Mouse (Mus musculus): Measurements from ENCODE around the gene Podxl. TPM values are rescaled to one million over a fixed set of nuclear protein-coding genes. Genes with fewer than 3 reads are reported as not detected.

The Podxl gene
- polyA plus RNA-seq, 1 experiment, result not detected

- Histone ChIP-seq H3K27ac (ENCODE audit: insufficient read depth, low read depth, low read length) (no peak overlapping the region), H3K4me3 (ENCODE audit: insufficient read depth, low read length) (no peak overlapping the region), H3K4me1 (ENCODE audit: control insufficient read depth, insufficient read depth, low read length) (no peaks in the 10 kb centered on the region)
- TF ChIP-seq POLR2A (IDR thresholded peaks at IDR 0.05; ENCODE audit: borderline replicate concordance, low read depth, low read length) (no peak), CTCF (IDR thresholded peaks at IDR 0.05; ENCODE audit: low read depth, low read length) (no peak)
Measured at GRCm38 (mm10) chr6:31596346-31597135, 32.8 kb upstream of the Podxl start.

- Histone ChIP-seq H3K27ac (ENCODE audit: insufficient read depth, low read depth, low read length) (no peak overlapping the region), H3K4me3 (ENCODE audit: insufficient read depth, low read length) (no peak overlapping the region)
Measured at GRCm38 (mm10) chr6:31592579-31593238, 28.9 kb upstream of the Podxl start.

GRCm38 (mm10) chr6:31592128-31592527 lies 28.3 kb upstream of the Podxl start:
- H3K4me1 ChIP-seq (ENCODE audit: control insufficient read depth, insufficient read depth, low read length), result no peaks in the 10 kb centered on the region
- H3K4me3 ChIP-seq (ENCODE audit: insufficient read depth, low read length), result no peak overlapping the region
- no peak for TF ChIP-seq CTCF (IDR thresholded peaks at IDR 0.05; ENCODE audit: low read depth, low read length)
- TF ChIP-seq POLR2A (IDR thresholded peaks at IDR 0.05; ENCODE audit: borderline replicate concordance, low read depth, low read length), result no peak
- no peak overlapping the region for H3K27ac ChIP-seq (ENCODE audit: insufficient read depth, low read depth, low read length)

More at GRCm38 (mm10) chr6:31592579-31593238, 28.9 kb upstream of the Podxl start:
- TF ChIP-seq POLR2A (IDR thresholded peaks at IDR 0.05; ENCODE audit: borderline replicate concordance, low read depth, low read length) (no peak), CTCF (IDR thresholded peaks at IDR 0.05; ENCODE audit: low read depth, low read length) (no peak)
- H3K4me1 ChIP-seq (ENCODE audit: control insufficient read depth, insufficient read depth, low read length), result no peaks in the 10 kb centered on the region

GRCm38 (mm10) chr6:31591676-31592075 lies 27.9 kb upstream of the Podxl start:
- TF ChIP-seq POLR2A (IDR thresholded peaks at IDR 0.05; ENCODE audit: borderline replicate concordance, low read depth, low read length), result no peak
- TF ChIP-seq CTCF (IDR thresholded peaks at IDR 0.05; ENCODE audit: low read depth, low read length), result no peak
- H3K4me1 ChIP-seq (ENCODE audit: control insufficient read depth, insufficient read depth, low read length), result no peaks in the 10 kb centered on the region
- no peak overlapping the region for H3K4me3 ChIP-seq (ENCODE audit: insufficient read depth, low read length)
- no peak overlapping the region for H3K27ac ChIP-seq (ENCODE audit: insufficient read depth, low read depth, low read length)

- Histone ChIP-seq H3K4me3 (ENCODE audit: insufficient read depth, low read length) (no peak overlapping the region), H3K4me1 (ENCODE audit: control insufficient read depth, insufficient read depth, low read length) (no peaks in the 10 kb centered on the region), H3K27ac (ENCODE audit: insufficient read depth, low read depth, low read length) (no peak overlapping the region)
- no peak for TF ChIP-seq POLR2A (IDR thresholded peaks at IDR 0.05; ENCODE audit: borderline replicate concordance, low read depth, low read length)
- TF ChIP-seq CTCF (IDR thresholded peaks at IDR 0.05; ENCODE audit: low read depth, low read length), result no peak
Measured at GRCm38 (mm10) chr6:31590754-31591153, 27.0 kb upstream of the Podxl start.

GRCm38 (mm10) chr6:31589268-31589667 lies 25.5 kb upstream of the Podxl start:
- TF ChIP-seq POLR2A (IDR thresholded peaks at IDR 0.05; ENCODE audit: borderline replicate concordance, low read depth, low read length) (no peak), CTCF (IDR thresholded peaks at IDR 0.05; ENCODE audit: low read depth, low read length) (no peak)
- Histone ChIP-seq H3K27ac (ENCODE audit: insufficient read depth, low read depth, low read length) (no peak overlapping the region), H3K4me3 (ENCODE audit: insufficient read depth, low read length) (no peak overlapping the region), H3K4me1 (ENCODE audit: control insufficient read depth, insufficient read depth, low read length) (no peaks in the 10 kb centered on the region)

- H3K4me1 ChIP-seq (ENCODE audit: control insufficient read depth, insufficient read depth, low read length), result no peaks in the 10 kb centered on the region
- no peak for TF ChIP-seq POLR2A (IDR thresholded peaks at IDR 0.05; ENCODE audit: borderline replicate concordance, low read depth, low read length)
- no peak for TF ChIP-seq CTCF (IDR thresholded peaks at IDR 0.05; ENCODE audit: low read depth, low read length)
- no peak overlapping the region for H3K27ac ChIP-seq (ENCODE audit: insufficient read depth, low read depth, low read length)
- no peak overlapping the region for H3K4me3 ChIP-seq (ENCODE audit: insufficient read depth, low read length)
Measured at GRCm38 (mm10) chr6:31587655-31588054, 23.9 kb upstream of the Podxl start.

GRCm38 (mm10) chr6:31586127-31586526 lies 22.3 kb upstream of the Podxl start:
- no peaks in the 10 kb centered on the region for H3K4me1 ChIP-seq (ENCODE audit: control insufficient read depth, insufficient read depth, low read length)
- no peak overlapping the region for H3K27ac ChIP-seq (ENCODE audit: insufficient read depth, low read depth, low read length)
- H3K4me3 ChIP-seq (ENCODE audit: insufficient read depth, low read length), result no peak overlapping the region
- TF ChIP-seq POLR2A (IDR thresholded peaks at IDR 0.05; ENCODE audit: borderline replicate concordance, low read depth, low read length) (no peak), CTCF (IDR thresholded peaks at IDR 0.05; ENCODE audit: low read depth, low read length) (no peak)

GRCm38 (mm10) chr6:31576151-31576550 lies 12.4 kb upstream of the Podxl start:
- TF ChIP-seq CTCF (IDR thresholded peaks at IDR 0.05; ENCODE audit: low read depth, low read length), result no peak
- TF ChIP-seq POLR2A (IDR thresholded peaks at IDR 0.05; ENCODE audit: borderline replicate concordance, low read depth, low read length), result no peak
- H3K27ac ChIP-seq (ENCODE audit: insufficient read depth, low read depth, low read length), result no peak overlapping the region
- H3K4me1 ChIP-seq (ENCODE audit: control insufficient read depth, insufficient read depth, low read length), result no peaks in the 10 kb centered on the region
- H3K4me3 ChIP-seq (ENCODE audit: insufficient read depth, low read length), result no peak overlapping the region

GRCm38 (mm10) chr6:31575063-31575462 lies 11.3 kb upstream of the Podxl start:
- TF ChIP-seq CTCF (IDR thresholded peaks at IDR 0.05; ENCODE audit: low read depth, low read length) (no peak), POLR2A (IDR thresholded peaks at IDR 0.05; ENCODE audit: borderline replicate concordance, low read depth, low read length) (no peak)
- Histone ChIP-seq H3K4me1 (ENCODE audit: control insufficient read depth, insufficient read depth, low read length) (no peaks in the 10 kb centered on the region), H3K27ac (ENCODE audit: insufficient read depth, low read depth, low read length) (no peak overlapping the region), H3K4me3 (ENCODE audit: insufficient read depth, low read length) (no peak overlapping the region)
